Mouse (Mus musculus) kidney, embryonic 14.5 days (tissue): ENCODE data around the gene Slc39a11. TPM values are rescaled to one million over a fixed set of nuclear protein-coding genes. Genes with fewer than 3 reads are reported as not detected.
A peak's percentile ranks its signal among the peaks of the same experiment; 100 is the strongest.

Experiments
- ATAC-seq: fragments of 200-750 bp; cut with Nextera tagmentation; 2 replicates; pipeline ENCODE4 v1.8.0; 2017; ENCODE audit warnings: moderate number of reproducible peaks, mild to moderate bottlenecking, moderate TSS enrichment, moderate library complexity; ENCODE audit not compliant: low FRiP score, low TSS enrichment
- H3K27ac ChIP-seq: fragments of 300-500 bp; sonication (generic); 2 replicates; pipeline ENCODE4 v1.5.1; 2014; ENCODE audit warnings: low read depth, mild to moderate bottlenecking, low read length, moderate library complexity, mixed read lengths
- H3K27me3 ChIP-seq: fragments of 300-500 bp; sonication (generic); 2 replicates; pipeline ENCODE4 v1.6.1; 2014; ENCODE audit warnings: mild to moderate bottlenecking, low read length; ENCODE audit not compliant: control insufficient read depth, insufficient read depth
- H3K36me3 ChIP-seq: fragments of 300-500 bp; sonication (generic); 2 replicates; pipeline ENCODE4 v1.6.1; 2014; ENCODE audit warnings: low read length, mixed read lengths; ENCODE audit not compliant: control insufficient read depth, insufficient read depth
- H3K4me1 ChIP-seq: fragments of 300-500 bp; sonication (generic); 2 replicates; pipeline ENCODE4 v1.6.1; 2014; ENCODE audit warnings: low read length, mixed read lengths; ENCODE audit not compliant: control insufficient read depth, insufficient read depth
- H3K4me2 ChIP-seq: fragments of 300-500 bp; sonication (generic); replicated peaks from 2 replicates; pipeline ENCODE4 v1.6.1; 2014; ENCODE audit warnings: low read depth, mild to moderate bottlenecking, low read length
- H3K4me3 ChIP-seq: fragments of 300-500 bp; sonication (generic); 2 replicates; pipeline ENCODE4 v1.5.1; 2014; ENCODE audit warnings: mild to moderate bottlenecking, low read length
- H3K9ac ChIP-seq: fragments of 300-500 bp; sonication (generic); 2 replicates; pipeline ENCODE4 v1.6.1; 2014; ENCODE audit warnings: low read depth, mild to moderate bottlenecking, low read length, moderate library complexity
- H3K9me3 ChIP-seq: fragments of 300-500 bp; sonication (generic); 2 replicates; pipeline ENCODE4 v1.6.1; 2016; ENCODE audit warnings: low read length; ENCODE audit not compliant: control insufficient read depth
- WGBS: fragments of 180-500 bp; shearing (Covaris S2); extraction: QIAGEN DNeasy Blood & Tissue Kit; methylation state at CpG from one replicate; pipeline ENCODE4 v1.1.7; 2014; 5-methylcytosine and 5-hydroxymethylcytosine counted together
- polyA plus RNA-seq: library from polyadenylated mRNA; unstranded; fragments of >200 nt; fragmentation: Nextera tagmentation; extraction: Ambion mirVana; gene quantifications from 2 replicates; pipeline ENCODE4 v1.2.1, GENCODE M21; 2014

Gene Slc39a11
- polyA plus RNA-seq, 1 experiment from 2014 or later = 16.4 TPM

DNA sequence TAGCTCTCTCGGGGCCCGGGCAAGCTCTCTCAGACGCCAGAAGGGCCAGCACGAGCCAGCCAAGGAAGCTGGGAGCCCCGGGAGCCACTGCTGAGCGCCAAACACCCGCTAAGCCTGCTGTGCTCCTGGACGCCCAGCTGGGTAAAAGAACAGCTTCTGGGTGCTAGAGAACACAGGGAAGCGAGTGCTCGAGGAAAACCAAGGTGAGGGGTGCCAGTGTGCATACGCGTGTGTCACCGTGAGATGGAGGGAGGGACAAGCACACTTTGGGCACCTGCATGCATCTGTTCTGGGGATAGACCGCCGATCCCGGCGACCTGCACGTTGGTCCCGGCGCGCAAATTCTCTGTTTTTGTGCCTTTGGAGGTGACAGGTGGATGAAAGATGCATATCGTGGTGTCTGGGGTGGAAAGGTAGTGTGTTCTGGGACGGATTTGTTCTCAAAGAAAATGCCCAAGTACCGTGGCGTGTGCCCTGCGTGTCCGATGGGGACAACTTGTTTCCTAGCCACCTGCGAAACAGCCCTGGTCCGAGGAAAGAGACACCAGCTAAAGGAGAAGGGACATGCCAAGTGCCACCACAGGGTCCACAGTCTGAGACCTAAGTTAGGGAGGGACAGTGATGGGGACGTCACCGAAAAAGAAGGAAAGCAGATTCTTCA, 30.3 kb downstream of the Slc39a11 start:
- H3K36me3 ChIP-seq = no peaks in the 10 kb centered on the region
- WGBS = 2% methylated on average over 31 of the region's 31 CpGs
- no peak overlapping the region for H3K27ac ChIP-seq
- peak overlapping the region; percentile 45 for H3K4me3 ChIP-seq
- ATAC-seq = no peak
- H3K27me3 ChIP-seq = peaks cover 27% of the 10 kb centered on the region
- H3K9me3 ChIP-seq = no peaks in the 10 kb centered on the region
- peak overlapping the region; percentile 95 for H3K4me2 ChIP-seq
- peaks cover 24% of the 10 kb centered on the region for H3K4me1 ChIP-seq
- peak overlapping the region; percentile 36 for H3K9ac ChIP-seq

DNA sequence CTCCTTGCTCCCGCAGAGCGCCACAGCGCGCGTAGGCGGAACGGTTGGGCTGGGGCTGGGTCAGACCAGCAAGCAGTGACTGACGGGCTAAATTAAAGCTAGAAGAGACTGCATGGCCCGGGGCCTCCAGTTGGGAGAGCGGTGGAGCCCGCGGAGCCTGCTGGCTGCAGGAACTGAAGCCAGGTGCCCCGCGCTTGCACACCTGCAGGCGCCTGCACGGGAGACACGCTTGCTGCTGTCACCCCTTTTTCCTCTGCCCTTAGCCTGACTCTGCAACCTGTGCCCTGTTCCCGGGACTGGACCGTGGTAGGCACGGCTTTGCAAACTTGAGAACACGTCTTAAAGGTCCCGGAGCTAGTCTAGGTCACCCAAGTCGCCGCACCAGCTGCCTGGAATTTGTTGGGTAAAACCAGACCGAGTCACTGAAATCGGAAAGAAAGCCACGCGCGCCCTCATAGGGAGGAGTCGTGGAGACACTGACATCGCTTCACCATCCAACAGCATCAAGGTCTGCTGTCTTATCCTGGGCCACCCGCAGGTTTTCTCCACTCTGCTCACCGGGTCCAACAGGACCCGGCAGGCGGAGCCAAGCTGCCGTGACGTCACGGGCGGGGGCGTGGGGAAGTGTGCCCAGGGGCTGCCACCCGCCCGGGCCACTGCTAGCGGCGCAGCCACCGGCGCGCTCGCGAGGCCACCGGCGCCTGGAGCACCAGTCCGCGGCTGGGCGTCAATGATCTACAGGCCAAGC, 31.0 kb downstream of the Slc39a11 start, which contains the start of gene Sstr2:
TSS of gene Sstr2 (plus strand) at position 671 of the 748 bp plus-strand sequence.
- peak; percentile 76 for ATAC-seq
- Histone ChIP-seq H3K4me3 (peak within 1 kb of the TSS; percentile 45), H3K27me3 (peaks cover 27% of the 10 kb centered on the region), H3K9me3 (no peaks in the 10 kb centered on the region), H3K4me2 (peak within 1 kb of the TSS; percentile 95), H3K4me1 (peaks cover 24% of the 10 kb centered on the region), H3K27ac (no peak within 1 kb of the TSS), H3K9ac (peak within 1 kb of the TSS; percentile 36), H3K36me3 (no peaks in the 10 kb centered on the region)
- under 1% methylated on average over 54 of the region's 54 CpGs for WGBS

DNA sequence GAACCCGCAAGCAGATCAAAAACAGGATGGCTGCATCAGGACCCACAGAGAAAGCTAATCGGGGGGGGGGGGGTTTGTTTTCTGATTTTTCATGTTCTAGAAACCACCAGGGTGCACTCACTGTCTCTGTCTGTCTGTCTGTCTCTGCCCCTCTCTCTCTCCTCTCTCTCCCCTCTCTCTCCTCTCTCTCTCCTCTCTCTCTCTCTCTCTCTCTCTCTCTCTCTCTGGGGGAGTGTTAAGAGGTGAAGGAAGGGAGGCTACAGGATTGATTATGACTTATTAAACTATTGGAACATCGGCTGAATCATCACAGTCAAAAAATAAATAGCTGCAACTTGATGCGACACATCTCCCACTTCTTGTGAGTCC, 31.6 kb downstream of the Slc39a11 start:
- Histone ChIP-seq H3K4me2 (peak overlapping the region; percentile 95), H3K9ac (no peak overlapping the region), H3K27me3 (peaks cover 27% of the 10 kb centered on the region), H3K36me3 (no peaks in the 10 kb centered on the region), H3K9me3 (no peaks in the 10 kb centered on the region), H3K27ac (no peak overlapping the region), H3K4me3 (peak overlapping the region; percentile 45), H3K4me1 (peaks cover 24% of the 10 kb centered on the region)
- WGBS = 12% methylated on average over 4 of the region's 4 CpGs
- ATAC-seq = no peak

DNA sequence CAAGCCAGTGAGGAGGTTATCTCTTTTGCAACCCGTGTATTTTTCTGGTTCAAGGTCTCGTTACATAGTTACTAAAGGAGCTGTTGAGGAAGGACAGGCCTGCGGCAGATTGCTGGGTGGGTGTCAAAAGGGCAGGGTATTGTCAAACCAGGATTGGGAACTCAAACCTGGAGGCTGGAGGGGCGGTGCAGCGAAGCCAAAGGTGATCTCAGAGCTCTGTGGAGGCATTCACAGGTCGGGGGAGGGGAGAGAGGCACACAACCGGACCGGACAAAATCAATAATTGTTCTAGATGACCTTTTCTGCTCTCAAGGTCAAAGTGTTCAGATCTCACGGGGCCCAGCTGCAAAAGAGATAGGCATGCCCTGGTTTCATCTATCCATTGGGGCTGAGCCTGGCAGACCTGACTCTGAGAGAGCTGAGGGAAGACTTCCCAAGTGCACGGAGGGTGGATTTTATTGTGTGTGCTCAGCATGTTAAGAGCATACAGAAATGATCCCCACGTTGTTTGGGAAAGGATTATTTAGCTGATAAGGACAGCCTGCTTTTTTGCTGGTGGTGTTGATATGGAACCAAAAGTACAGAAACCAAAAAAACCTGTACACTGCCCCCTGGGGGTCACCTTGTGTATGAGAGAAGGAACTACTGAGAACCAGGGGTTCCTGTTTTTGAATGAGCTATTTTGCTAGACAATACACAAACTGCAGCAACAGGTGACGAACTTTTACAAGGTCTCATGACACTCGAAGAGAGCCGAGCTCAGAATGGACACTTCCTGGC, 32.6 kb downstream of the Slc39a11 start:
- Histone ChIP-seq H3K9me3 (no peaks in the 10 kb centered on the region), H3K4me2 (no peak overlapping the region), H3K4me3 (no peak overlapping the region), H3K4me1 (peaks cover 24% of the 10 kb centered on the region), H3K36me3 (no peaks in the 10 kb centered on the region), H3K9ac (no peak overlapping the region), H3K27ac (no peak overlapping the region), H3K27me3 (peaks cover 27% of the 10 kb centered on the region)
- WGBS = 34% methylated on average over 14 of the region's 14 CpGs
- ATAC-seq = no peak

DNA sequence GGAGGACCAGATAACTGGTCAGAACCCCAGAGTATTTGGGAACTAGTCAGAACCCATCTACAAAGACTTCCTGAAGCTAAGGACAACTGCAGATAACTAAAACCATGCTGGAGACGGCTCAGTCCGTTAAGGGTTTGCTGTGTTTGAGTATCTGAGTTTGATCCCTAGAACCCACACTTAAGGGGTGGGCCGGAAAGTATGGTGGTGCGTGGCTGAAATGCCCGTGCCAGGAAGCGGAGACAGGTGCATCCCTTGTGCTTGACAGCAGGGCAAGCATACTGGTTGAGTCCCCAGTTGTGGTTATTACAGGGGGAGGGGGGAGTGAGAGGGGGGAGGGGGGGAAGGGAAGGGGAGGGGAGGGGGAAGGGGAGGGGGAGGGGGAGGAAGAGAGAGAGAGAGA, 35.4 kb downstream of the Slc39a11 start:
- 82% methylated on average over 6 of the region's 6 CpGs for WGBS
- ATAC-seq = no peak
- H3K4me1 ChIP-seq = peaks cover 31% of the 10 kb centered on the region
- H3K4me2 ChIP-seq = no peak overlapping the region
- no peak overlapping the region for H3K4me3 ChIP-seq
- peaks cover 7% of the 10 kb centered on the region for H3K27me3 ChIP-seq
- H3K9me3 ChIP-seq = no peaks in the 10 kb centered on the region
- no peaks in the 10 kb centered on the region for H3K36me3 ChIP-seq
- H3K27ac ChIP-seq = no peak overlapping the region
- H3K9ac ChIP-seq = no peak overlapping the region

DNA sequence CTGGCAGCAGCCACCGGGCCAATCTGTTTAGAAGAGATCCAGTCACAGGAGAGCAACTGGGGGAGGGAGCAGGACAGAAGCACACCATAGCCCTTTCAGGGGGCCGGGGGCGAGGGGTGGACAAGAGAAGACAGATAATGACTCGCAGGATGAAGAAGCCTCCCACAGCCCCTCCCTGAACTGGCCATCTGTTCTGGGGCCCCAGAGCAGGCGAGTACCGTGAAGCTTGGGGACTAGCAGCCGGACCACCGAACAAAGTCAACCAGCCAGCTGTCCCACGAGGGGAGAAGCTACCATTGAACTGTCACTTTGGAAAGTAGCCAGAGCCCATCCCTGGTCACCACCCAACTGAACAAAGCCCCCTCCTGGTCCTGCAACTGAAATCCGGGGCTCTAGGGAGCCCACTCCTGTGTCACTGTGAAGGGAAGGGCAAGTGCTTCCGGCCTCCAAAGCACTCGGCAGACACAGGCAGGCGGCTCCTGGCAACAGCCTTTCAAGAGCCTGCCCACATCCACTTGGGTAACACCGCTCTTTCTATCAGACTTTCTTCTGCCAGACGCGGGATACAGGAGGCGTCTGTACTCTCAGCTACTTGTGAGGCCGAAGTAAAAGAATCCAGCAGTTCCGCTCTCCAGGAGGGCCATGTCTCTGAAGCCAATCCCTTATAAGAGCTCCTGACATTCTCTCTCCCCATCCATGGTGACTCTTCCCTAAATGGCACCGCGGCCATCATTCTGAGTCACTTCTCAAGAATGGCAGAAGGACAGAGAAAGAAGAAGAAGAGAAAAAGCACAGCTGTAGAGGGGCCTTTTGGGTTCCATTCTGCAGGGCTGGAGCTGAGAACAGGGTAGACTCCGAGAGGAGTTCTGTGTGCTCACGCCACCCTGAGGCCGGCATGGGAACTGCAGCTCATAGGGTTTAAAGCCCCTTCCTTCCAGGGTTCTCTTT, 37.9 kb downstream of the Slc39a11 start:
- Histone ChIP-seq H3K36me3 (no peaks in the 10 kb centered on the region), H3K27ac (0 out of 2 replicates have a peak overlapping the region, but pooled peaks have one; percentile 30), H3K4me3 (no peak overlapping the region), H3K27me3 (no peaks in the 10 kb centered on the region), H3K4me1 (peaks cover 13% of the 10 kb centered on the region; the same call in 1 of the 2 replicates), H3K9ac (0 out of 2 replicates have a peak overlapping the region, but pooled peaks have one; percentile 18), H3K4me2 (peak overlapping the region; percentile 33), H3K9me3 (no peaks in the 10 kb centered on the region)
- ATAC-seq = peak; percentile 44; the same call in 1 of the 2 replicates
- 10% methylated on average over 24 of the region's 24 CpGs for WGBS

DNA sequence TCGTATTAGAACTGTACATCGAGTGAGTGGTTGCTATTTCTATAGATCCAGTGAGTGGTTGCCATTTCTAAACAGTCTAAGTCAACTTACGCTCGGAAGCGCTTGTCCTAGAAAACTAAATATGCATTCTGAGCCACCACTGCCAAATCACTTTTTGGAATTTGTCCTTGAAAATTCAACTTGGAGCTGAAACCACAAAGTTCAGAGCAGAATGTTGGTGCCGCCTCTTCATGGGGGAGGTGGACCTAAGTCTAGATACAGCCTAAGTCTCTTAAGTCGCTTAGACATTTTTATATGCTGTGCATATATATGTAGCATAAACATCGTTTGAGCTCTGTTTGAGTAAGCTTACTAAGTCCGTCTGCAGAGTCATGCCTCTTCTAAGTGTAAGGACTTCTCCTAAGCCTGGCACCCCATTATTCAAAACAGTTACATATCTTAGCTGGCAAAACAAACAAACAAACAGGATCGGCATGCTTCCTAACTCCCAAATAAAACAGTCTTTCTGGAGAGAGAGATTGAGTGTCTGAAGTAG, 38.7 kb downstream of the Slc39a11 start:
- Histone ChIP-seq H3K4me3 (no peak overlapping the region), H3K27me3 (no peaks in the 10 kb centered on the region), H3K9ac (no peak overlapping the region), H3K36me3 (no peaks in the 10 kb centered on the region), H3K9me3 (peaks cover under 1% of the 10 kb centered on the region), H3K4me1 (peaks cover 13% of the 10 kb centered on the region; the same call in 1 of the 2 replicates), H3K27ac (no peak overlapping the region), H3K4me2 (no peak overlapping the region)
- ATAC-seq = no peak
- 74% methylated on average over 10 of the region's 10 CpGs for WGBS

DNA sequence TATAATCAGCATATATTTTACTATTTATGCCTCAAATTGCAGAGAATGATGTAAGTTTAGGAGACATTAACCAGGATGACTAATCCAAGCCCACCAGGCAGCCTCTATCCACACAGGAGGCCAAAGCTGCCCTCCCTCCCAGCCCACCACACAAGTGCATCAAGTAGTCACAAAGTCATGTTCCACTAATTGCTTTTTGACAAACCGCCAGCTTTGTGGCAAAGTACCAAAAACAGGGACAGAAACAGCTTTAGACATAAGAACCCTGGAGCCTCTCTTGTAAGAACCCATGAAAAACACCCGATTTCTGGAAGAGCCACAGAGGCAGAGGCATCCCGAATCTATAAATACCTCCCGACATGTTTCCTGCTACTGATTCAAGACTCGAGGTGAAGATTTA, 39.6 kb downstream of the Slc39a11 start:
- Histone ChIP-seq H3K9me3 (peaks cover 2% of the 10 kb centered on the region), H3K4me3 (no peak overlapping the region), H3K4me1 (peaks cover 13% of the 10 kb centered on the region; the same call in 1 of the 2 replicates), H3K27me3 (no peaks in the 10 kb centered on the region), H3K36me3 (no peaks in the 10 kb centered on the region), H3K9ac (no peak overlapping the region), H3K4me2 (no peak overlapping the region), H3K27ac (no peak overlapping the region)
- ATAC-seq = no peak
- 35% methylated on average over 5 of the region's 5 CpGs for WGBS
